31 mouse cellular contexts compared by ENCODE assay signal in genomic region chr14:21763736-21764135, GRCm38 (mm10). TPM values are rescaled to one million over a fixed set of nuclear protein-coding genes. Genes with fewer than 3 reads are reported as not detected.
"Had no signal": no experiment of that assay in that cellular context is flagged by ENCODE, and none has a peak within 500 bp of the region (broad histone marks: within the 10 kb centered on the region; RNA-seq: fewer than 3 reads in every experiment).

No protein-coding gene starts in this region.

- H3K9ac ChIP-seq: embryonic facial prominence, embryonic 12.5 days; embryonic facial prominence, embryonic 13.5 days; embryonic facial prominence, embryonic 15.5 days; forebrain, embryonic 12.5 days; forebrain, embryonic 13.5 days; forebrain, embryonic 15.5 days; forebrain, postnatal 0 days had no signal

- H3K4me3 ChIP-seq: embryonic facial prominence, embryonic 10.5 days; embryonic facial prominence, embryonic 12.5 days; embryonic facial prominence, embryonic 13.5 days; embryonic facial prominence, embryonic 15.5 days; erythroblast, embryonic 14.5 days; forebrain, embryonic 10.5 days; forebrain, embryonic 12.5 days; forebrain, embryonic 13.5 days; forebrain, embryonic 15.5 days; gastrocnemius, adult 2 months; heart, adult 2 months had no signal

- DNase-seq: cerebellum, adult 8-10 months; cerebellum, adult 9-10 months; cerebellum, adult 9-11 months; cerebellum, postnatal 10 days; cerebellum, postnatal 14 days; cerebellum, postnatal 25 days; cerebellum, postnatal 36 days; embryo, embryonic 11 days; forebrain, postnatal 0 days; gastrocnemius, adult 2 months; gastrocnemius, postnatal 10 days; gastrocnemius, postnatal 14 days; gastrocnemius, postnatal 25 days; gastrocnemius, postnatal 36 days; heart, adult 18-20 months; heart, adult 2 months had no signal

- H3K27ac ChIP-seq: embryonic facial prominence, embryonic 10.5 days; embryonic facial prominence, embryonic 12.5 days; embryonic facial prominence, embryonic 13.5 days; embryonic facial prominence, embryonic 15.5 days; forebrain, embryonic 10.5 days; forebrain, embryonic 12.5 days; forebrain, embryonic 13.5 days; forebrain, embryonic 15.5 days; gastrocnemius, adult 2 months; heart, adult 2 months had no signal

- H3K9me3 ChIP-seq: embryonic facial prominence, embryonic 10.5 days; embryonic facial prominence, embryonic 12.5 days; embryonic facial prominence, embryonic 13.5 days; embryonic facial prominence, embryonic 15.5 days; forebrain, embryonic 10.5 days; forebrain, embryonic 12.5 days; forebrain, embryonic 13.5 days; forebrain, embryonic 15.5 days had no signal

- H3K36me3 ChIP-seq: embryonic facial prominence, embryonic 10.5 days; embryonic facial prominence, embryonic 12.5 days; embryonic facial prominence, embryonic 13.5 days; embryonic facial prominence, embryonic 15.5 days; forebrain, embryonic 10.5 days; forebrain, embryonic 12.5 days; forebrain, embryonic 15.5 days had no signal

- ATAC-seq: forebrain, embryonic 13.5 days; forebrain, embryonic 14.5 days; forebrain, embryonic 15.5 days; forebrain, embryonic 16.5 days; forebrain, postnatal 0 days had no signal

- H3K27me3 ChIP-seq: embryonic facial prominence, embryonic 12.5 days; embryonic facial prominence, embryonic 13.5 days; embryonic facial prominence, embryonic 15.5 days; forebrain, embryonic 12.5 days; forebrain, embryonic 13.5 days; forebrain, embryonic 15.5 days had no signal

- H3K4me2 ChIP-seq: embryonic facial prominence, embryonic 12.5 days; embryonic facial prominence, embryonic 13.5 days; embryonic facial prominence, embryonic 15.5 days; forebrain, embryonic 12.5 days; forebrain, embryonic 13.5 days; forebrain, embryonic 15.5 days had no signal

RNA-seq across cellular contexts. Expression of gene Dusp13, which starts 12.8 kb away (rescaled TPM):
- total RNA-seq: common myeloid progenitor, adult 5-6 weeks; granulocyte monocyte progenitor cell, adult 5-6 weeks had no signal
- polyA plus RNA-seq: embryonic facial prominence, embryonic 10.5 days; embryonic facial prominence, embryonic 11.5 days; embryonic facial prominence, embryonic 12.5 days; erythroblast, embryonic 14.5 days; forebrain, embryonic 10.5 days; forebrain, embryonic 11.5 days; forebrain, embryonic 12.5 days; forebrain, embryonic 13.5 days; forebrain, embryonic 14.5 days; forebrain, embryonic 15.5 days; forebrain, embryonic 16.5 days had no signal

RNA-seq across cellular contexts. Expression of gene Dupd1, which starts 49.4 kb away (rescaled TPM):
- total RNA-seq: common myeloid progenitor, adult 5-6 weeks; granulocyte monocyte progenitor cell, adult 5-6 weeks; heart, adult 2 months had no signal
- polyA plus RNA-seq: embryonic facial prominence, embryonic 10.5 days; embryonic facial prominence, embryonic 15.5 days; forebrain, embryonic 10.5 days; forebrain, embryonic 11.5 days; forebrain, embryonic 12.5 days; forebrain, embryonic 13.5 days; forebrain, embryonic 14.5 days; forebrain, embryonic 15.5 days had no signal
